Mouse (Mus musculus) skeletal muscle tissue, postnatal 0 days (tissue): ENCODE data around the gene Kbtbd12. TPM values are rescaled to one million over a fixed set of nuclear protein-coding genes. Genes with fewer than 3 reads are reported as not detected.

Source experiments
- polyA plus RNA-seq: library from polyadenylated mRNA; unstranded; fragments of >200 nt; fragmentation: Nextera tagmentation; extraction: Ambion mirVana; gene quantifications from 2 replicates; pipeline ENCODE4 v1.2.1, GENCODE M21; 2015

Gene Kbtbd12
- 17.9 and 24.5 TPM in 2 replicates for polyA plus RNA-seq

GRCm38 (mm10) chr6:88637611-88638301 lies at the start of gene Kbtbd12:
Kbtbd12 (minus strand) TSS chr6:88637950.

GRCm38 (mm10) chr6:88518404-88519263 lies 119.1 kb downstream of the Kbtbd12 start, which contains the start of gene Sec61a1:
Sec61a1 (minus strand) TSS chr6:88518905.

Other genes starting within 250 kb of the Kbtbd12 start
- gene Eefsec, start 191.4 kb downstream of the Kbtbd12 start, polyA plus RNA-seq = 8.9 and 10.0 TPM in 2 replicates
- 38.6 and 43.7 TPM in 2 replicates for gene Ruvbl1, start 172.5 kb downstream of the Kbtbd12 start, polyA plus RNA-seq
- gene Sec61a1, start 119.0 kb downstream of the Kbtbd12 start, polyA plus RNA-seq = 67.3 and 84.1 TPM in 2 replicates
- 80.0 and 140 TPM in 2 replicates for gene Mgll, start 86.5 kb upstream of the Kbtbd12 start, polyA plus RNA-seq
- gene Abtb1, start 204.0 kb upstream of the Kbtbd12 start, polyA plus RNA-seq = 28.1 and 32.9 TPM in 2 replicates
- gene Podxl2, start 237.1 kb upstream of the Kbtbd12 start, polyA plus RNA-seq = 63.8 and 64.4 TPM in 2 replicates